Mouse (Mus musculus) spleen, postnatal 10 days (tissue): ENCODE measurements at regions not wholly inside any gene's neighbourhood (a gene's known extent, or its start where the extent isn't known, plus 50 kb on each side); places are given as distances from the start of the nearest gene placed in this dataset.

Experiments
- DNase-seq, 2 experiments: peaks; one replicate each; pipeline ENCODE4 v3.0.0; 2021 to 2022; ENCODE audit warnings: low spot score in 2 of 2

DNA sequence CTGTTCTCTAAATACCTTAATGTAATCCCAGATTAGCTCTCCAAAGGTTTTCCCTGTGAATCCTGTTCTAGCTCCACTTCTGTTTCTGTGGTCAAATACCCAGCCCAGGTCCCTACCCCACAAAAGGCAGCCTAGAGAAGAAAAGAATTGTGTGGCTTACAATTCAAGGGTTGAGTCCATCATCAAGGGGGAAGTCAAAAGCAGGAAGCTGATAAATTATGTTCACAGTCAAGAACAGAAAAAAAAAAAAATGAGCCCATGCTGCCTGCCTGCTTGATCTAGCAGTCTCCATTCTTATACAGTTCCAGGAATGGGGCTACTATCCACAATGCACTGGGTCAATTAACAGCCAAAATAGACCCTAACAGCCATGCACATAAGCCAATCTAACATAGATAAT, 285.7 kb downstream of the Actr3 start:
- no peak for DNase-seq

GRCm38 (mm10) chr1:125123861-125124260, 311.7 kb downstream of the Actr3 start:
- no peak for DNase-seq

- no peak for DNase-seq
Observed at GRCm38 (mm10) chr1:125100596-125100995, 334.9 kb downstream of the Actr3 start.

DNA sequence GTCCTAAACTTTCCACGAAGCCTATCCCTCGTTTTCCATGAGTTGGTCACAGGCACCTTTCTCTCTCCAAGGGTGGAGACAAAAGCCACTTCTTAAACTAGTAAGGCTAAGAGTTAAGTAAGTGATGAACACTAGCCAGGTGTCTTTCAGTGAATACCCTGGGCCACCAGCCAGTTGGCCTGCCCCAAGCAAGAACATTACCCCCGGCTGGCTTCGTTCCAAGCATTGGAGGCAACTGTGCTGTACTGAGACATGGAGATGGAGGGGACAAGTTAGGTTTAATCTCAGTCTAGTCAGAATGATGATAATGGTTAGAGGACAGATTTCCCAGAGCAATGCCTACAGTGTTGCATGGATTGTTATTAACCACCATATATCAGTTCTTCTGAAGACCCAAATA, 350.6 kb downstream of the Actr3 start:
- DNase-seq, result no peak

- DNase-seq, result no peak
Observed at GRCm38 (mm10) chr1:125039572-125040326, 395.8 kb downstream of the Actr3 start.

DNA sequence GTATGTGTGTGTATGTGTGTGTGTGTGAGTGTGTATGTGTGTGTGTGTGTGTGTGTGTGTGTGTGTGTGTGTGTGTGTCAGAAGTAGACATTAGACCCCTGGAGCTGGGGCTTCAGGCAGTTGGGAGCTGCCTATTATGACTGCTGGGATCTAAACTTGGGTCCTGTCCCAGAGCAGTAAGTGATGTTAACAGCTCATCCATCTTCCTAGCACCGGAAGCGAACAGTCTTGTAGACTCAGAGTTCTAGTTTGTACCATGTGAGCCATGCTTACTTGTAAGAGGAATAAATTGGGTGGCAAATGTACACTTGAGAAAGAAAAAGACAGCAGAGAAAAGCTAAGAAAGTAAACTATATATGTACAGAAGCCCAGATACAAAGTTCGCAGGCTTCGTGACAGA, 422.2 kb downstream of the Actr3 start:
- no peak for DNase-seq

DNA sequence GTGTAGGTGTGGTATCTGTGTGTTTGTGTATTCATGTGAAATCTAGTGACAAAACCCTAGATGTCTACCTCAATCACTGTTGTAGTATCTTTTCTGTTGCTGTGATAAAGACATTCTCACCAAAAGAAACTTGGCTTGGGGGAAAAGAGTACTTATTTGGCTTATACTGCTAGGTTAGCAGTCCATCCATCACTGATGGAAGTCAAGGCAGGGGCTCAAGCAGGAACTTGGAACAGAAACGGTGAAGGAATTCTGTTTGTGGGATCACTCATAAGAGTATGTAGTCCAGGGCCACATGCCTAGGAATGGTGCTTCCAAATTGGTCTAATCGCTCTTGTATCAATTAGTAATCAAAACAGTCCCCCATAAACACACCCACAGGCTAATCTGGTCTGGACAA, 423.6 kb downstream of the Actr3 start:
- DNase-seq, result no peak

DNA sequence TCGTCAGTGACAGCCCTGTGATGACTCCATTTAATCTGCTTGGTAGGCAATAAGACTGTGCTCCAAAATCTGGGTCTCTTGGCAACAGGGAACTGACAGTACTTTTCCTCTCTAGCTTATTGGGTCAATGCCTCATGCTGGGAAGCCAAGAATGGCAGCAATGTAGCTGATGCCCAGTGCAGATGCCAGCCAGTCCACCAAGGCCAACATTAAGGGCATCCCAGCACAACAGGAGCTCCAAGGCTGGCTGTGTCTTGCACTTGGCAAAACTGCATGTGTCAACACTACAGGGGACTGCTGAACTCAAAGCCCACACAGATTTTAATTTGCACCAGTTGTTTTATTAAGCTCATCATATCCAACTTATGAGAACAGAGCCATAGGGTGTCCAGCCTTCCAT, 437.9 kb downstream of the Actr3 start:
- no peak for DNase-seq

DNA sequence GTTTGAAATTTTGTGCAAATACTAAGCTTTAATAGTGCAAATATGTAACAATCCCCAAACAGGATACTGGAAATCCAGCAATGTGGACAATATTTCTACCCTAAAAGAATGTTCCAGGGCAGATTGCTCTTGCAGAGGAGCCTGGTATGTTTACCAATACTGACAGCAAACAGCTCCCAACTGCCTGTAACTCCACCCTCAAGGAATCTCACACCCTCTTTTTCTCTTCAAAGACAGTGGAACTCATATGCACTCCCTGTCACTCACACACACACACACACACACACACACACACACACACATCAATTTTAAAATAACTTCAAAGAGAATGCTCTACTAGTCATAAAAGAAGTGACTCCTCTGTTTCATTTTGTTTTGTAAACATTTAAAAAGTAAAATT, 484.7 kb downstream of the Actr3 start:
- DNase-seq, result no peak

- no peak for DNase-seq
Observed at GRCm38 (mm10) chr1:124904373-124904772, 531.2 kb downstream of the Actr3 start.

GRCm38 (mm10) chr1:124871148-124871547, 564.4 kb downstream of the Actr3 start:
- no peak for DNase-seq

- DNase-seq, result no peak
Observed at GRCm38 (mm10) chr1:124866248-124866647, 569.3 kb downstream of the Actr3 start.

GRCm38 (mm10) chr1:124845681-124846080, 589.8 kb downstream of the Actr3 start:
- DNase-seq, result peak in 1 of 2 experiments; percentile 11

DNA sequence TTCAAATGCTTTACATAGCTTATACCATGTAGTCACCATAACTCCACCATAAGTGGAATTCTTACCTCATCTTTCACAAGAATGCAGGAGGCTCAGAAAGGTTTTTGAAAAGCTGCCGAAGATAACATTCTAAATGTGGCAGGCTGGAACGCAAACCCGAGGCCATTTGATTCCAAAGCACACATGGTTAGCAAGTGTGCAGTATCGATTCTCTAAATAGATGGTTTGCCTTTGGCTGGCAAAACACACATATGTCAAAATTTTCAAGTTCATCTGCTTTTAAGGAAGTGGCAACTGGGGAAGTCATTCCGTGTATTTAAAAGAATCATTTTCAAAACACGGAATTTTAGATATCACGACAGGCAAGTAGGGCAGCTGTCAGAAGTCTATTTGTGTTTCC, 609.8 kb downstream of the Actr3 start:
- no peak for DNase-seq

- DNase-seq, result no peak
Observed at GRCm38 (mm10) chr1:124793026-124793425, 642.5 kb downstream of the Actr3 start.

- DNase-seq, result no peak
Observed at GRCm38 (mm10) chr1:124790646-124791045, 644.9 kb downstream of the Actr3 start.

DNA sequence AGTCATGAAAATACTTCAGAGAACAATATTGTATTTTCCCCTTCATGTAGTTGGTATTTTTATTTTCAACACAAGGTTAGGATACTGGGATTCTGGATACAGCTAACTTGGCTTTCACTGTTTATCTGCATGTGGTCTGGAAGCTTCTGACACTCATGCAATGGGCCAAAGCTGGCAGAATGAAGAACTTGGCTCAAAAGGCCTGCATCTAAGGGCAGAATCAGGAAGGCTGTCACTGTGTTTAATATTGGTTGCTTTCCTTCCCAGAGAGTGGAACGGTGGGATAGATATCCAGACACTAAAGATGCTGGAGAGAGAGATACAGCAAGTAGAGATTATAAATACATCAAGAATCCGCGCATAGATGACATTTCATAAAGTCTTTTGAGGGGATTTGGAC, 645.4 kb downstream of the Actr3 start:
- DNase-seq, result no peak

- no peak for DNase-seq
Observed at GRCm38 (mm10) chr1:124783066-124783465, 652.5 kb downstream of the Actr3 start.

- DNase-seq, result no peak
Observed at GRCm38 (mm10) chr1:124777685-124778084, 657.8 kb downstream of the Actr3 start.

DNA sequence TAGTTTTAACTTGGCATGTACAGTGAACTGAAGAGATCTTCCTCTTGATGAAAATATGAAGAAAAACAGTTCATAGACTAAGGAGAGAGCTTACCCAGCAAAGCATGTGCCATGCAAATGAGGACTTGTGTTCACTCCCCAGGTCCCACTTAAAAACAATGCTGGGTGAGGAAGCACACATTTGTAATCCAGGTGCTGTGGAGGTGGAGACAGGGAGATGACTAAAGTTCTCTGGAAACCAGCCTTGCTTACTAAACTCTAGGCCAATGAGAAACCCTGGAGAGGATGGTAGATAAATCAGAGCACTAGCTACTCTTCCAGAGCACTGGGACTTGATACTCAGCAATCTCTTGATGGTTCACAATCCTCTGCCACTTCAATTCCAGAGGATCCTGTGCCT, 678.8 kb downstream of the Actr3 start:
- DNase-seq, result no peak

DNA sequence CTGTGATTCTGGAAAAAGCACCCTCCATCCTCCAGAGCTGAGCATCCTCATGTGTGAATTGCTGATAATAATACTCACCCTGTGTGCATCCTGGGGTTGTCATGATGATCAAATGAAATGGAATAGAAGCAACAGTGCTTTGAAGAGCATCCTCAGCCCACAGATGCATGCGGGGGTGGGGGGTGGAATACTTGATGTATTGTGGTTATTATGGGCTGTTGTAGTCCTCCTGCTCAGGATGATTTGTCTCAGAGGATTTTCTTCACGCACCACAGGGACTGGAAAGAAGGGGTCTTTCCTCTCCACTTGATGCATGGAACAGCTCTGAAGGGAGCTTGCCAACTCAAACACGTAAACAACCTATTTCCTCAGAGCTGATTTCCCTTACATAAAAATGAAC, 694.4 kb upstream of the Dpp10 start:
- DNase-seq, result no peak

- DNase-seq, result no peak
Observed at GRCm38 (mm10) chr1:124730364-124730763, 685.0 kb upstream of the Dpp10 start.

- peak; percentile 8 to 57 for DNase-seq
Observed at GRCm38 (mm10) chr1:124718065-124718464, 672.7 kb upstream of the Dpp10 start.

DNA sequence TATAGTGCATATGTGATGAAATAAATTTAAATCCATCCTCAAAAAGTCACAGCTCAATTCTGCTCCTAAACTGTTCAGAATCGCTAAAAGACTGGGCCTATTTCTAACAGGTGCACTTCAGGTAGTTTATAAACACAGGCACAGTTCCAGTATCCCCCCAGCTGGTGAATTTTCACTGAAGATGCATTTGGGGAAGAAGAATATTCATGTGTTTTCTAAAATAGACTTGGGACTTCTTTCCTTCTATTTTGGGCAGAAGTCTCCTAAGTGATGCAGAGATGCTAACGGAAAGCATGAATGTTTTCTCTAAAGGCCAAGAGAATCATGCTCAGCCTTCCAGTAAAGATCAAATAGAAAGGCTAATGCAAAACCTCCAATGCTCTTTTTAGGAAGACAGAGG, 660.9 kb upstream of the Dpp10 start:
- no peak for DNase-seq
